Mouse (Mus musculus) heart, adult 2 months (tissue): Measurements from ENCODE around the gene Eps8l2. TPM values are rescaled to one million over a fixed set of nuclear protein-coding genes. Genes with fewer than 3 reads are reported as not detected.

ENCODE experiments used
- DNase-seq, 2 experiments: peaks; one replicate each; pipeline ENCODE4 v3.0.0; 2021
- H3K27ac ChIP-seq: fragments of 200-600 bp; 2 replicates; pipeline ENCODE4 v1.8.1; 2022
- H3K27me3 ChIP-seq: fragments of 200-500 bp; 2 replicates; pipeline ENCODE4 v1.6.1; 2012; ENCODE audit warnings: mild to moderate bottlenecking, low read length, inconsistent platforms, mixed read lengths; ENCODE audit not compliant: control insufficient read depth, insufficient read depth
- H3K36me3 ChIP-seq: fragments of 200-500 bp; 2 replicates; pipeline ENCODE4 v1.6.1; 2012; ENCODE audit warnings: low read length, inconsistent platforms; ENCODE audit not compliant: control insufficient read depth, insufficient read depth
- H3K4me1 ChIP-seq: fragments of 200-500 bp; 2 replicates; pipeline ENCODE4 v1.6.1; 2011; ENCODE audit warnings: low read length; ENCODE audit not compliant: control insufficient read depth, insufficient read depth
- H3K4me3 ChIP-seq: fragments of 200-600 bp; 2 replicates; pipeline ENCODE4 v1.8.1; 2022
- H3K79me2 ChIP-seq: fragments of 200-500 bp; replicated peaks from 2 replicates; pipeline ENCODE4 v1.6.1; 2012; ENCODE audit warnings: mild to moderate bottlenecking, inconsistent platforms, low read length, moderate library complexity, mixed read lengths; ENCODE audit not compliant: control insufficient read depth, insufficient read depth
- H3K9ac ChIP-seq: fragments of 200-500 bp; 2 replicates; pipeline ENCODE4 v1.6.1; 2012; ENCODE audit warnings: low read depth, mild to moderate bottlenecking, control low read depth, inconsistent platforms, low read length, mixed read lengths
- CTCF ChIP-seq: fragments of 200-600 bp; IDR thresholded peaks from 2 replicates; pipeline ENCODE4 v1.8.1; 2022; ENCODE audit warnings: antibody characterized with exemption, mild to moderate bottlenecking, moderate library complexity
- EP300 ChIP-seq: fragments of 200-500 bp; IDR thresholded peaks from 2 replicates; pipeline ENCODE4 v1.6.1; 2011; ENCODE audit warnings: low read depth, low read length, control low read depth; ENCODE audit not compliant: insufficient read depth
- POLR2A ChIP-seq: fragments of 200-500 bp; IDR thresholded peaks from 2 replicates; pipeline ENCODE4 v1.6.1; 2011; ENCODE audit warnings: mild to moderate bottlenecking, low read depth, low read length, control low read depth; ENCODE audit not compliant: insufficient read depth
- whole genome bisulfite sequencing: fragments of 180-500 bp; shearing (Covaris S2); methylation state at CpG from one replicate; pipeline ENCODE4 v1.1.7; 2018; 5-methylcytosine and 5-hydroxymethylcytosine counted together
- intact Hi-C: fragments of 180-260 bp; cut with DNase I; formaldehyde crosslinking; loops from one replicate; pipeline ENCODE4 v1.15.1; 2025
- polyA plus RNA-seq: library from polyadenylated mRNA; depleted of rRNA; stranded (reverse); fragments of >200 nt; gene quantifications from 2 replicates; pipeline ENCODE4 v1.2.3, GENCODE M21; 2012
- total RNA-seq, 2 experiments: library from RNA; stranded (reverse); gene quantifications; 2 replicates each; pipeline ENCODE4 v1.2.3; 2021

The Eps8l2 gene
- total and polyA plus RNA-seq, 3 experiments = 3.8 to 8.9 (median 4.3) TPM

DNA sequence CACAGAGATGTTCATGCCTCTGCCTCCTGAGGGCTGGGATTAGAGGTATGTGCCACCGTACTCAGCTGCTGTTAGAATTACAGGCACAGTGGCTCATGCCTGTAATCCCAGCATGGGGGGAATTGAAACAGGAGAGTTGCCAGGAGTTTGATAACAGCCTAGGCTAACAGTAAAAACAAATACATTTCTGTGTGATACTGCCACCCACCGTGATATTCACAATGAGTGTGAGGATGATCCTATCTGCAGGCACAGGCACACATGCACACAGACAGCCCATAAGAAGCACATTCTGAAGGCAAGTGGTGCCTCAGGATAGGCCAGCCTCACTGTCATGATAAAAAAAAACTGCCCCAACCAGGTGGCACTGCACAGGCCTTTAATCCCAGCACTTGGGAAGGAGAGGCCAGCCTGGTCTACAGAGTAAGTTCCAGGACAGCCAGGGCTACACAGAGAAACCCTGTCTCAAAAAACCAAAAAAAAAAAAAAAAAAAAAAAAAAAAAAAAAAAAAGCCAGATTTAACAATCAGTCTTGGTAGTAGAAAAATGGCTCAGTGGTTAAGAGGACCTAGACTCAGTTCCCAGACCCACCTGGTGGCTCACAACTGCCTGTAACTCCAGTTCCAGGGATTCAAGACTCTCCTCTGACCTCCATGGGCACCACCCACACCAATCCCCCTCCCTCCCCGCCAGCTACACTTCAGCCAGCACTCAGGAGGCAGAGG, 40.6 kb upstream of the Eps8l2 start:
- WGBS = 79% methylated on average over 3 of the region's 3 CpGs
- TF ChIP-seq EP300 (no peak), POLR2A (no peak), CTCF (no peak)
- no peaks in the 10 kb centered on the region for H3K36me3 ChIP-seq
- H3K27me3 ChIP-seq = peaks cover 11% of the 10 kb centered on the region
- no peak for DNase-seq
- peaks cover 4% of the 10 kb centered on the region for H3K4me1 ChIP-seq
- no peaks in the 10 kb centered on the region for H3K79me2 ChIP-seq
- H3K9ac ChIP-seq = no peak overlapping the region
- H3K4me3 ChIP-seq = no peak overlapping the region
- intact Hi-C loops = no loop called here
- H3K27ac ChIP-seq = no peak overlapping the region

DNA sequence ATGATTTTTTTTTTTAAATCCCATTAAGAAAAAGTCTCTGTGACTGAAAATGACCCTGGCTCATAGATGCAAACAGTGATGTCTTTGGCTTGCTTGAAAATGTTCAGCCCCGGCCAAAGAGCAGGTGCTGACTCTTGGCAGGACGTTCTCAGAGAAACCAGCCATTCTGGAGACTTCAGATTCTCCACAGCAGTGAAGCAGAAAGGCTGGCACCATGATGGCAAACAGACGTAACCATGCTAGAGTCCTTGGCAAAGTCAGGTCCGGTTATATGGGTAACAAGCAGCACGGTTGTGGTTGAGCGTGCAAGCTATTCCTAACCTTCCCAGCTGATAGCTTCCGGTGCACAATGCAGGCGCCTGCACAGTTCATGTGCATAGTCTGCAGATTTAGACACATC, 39.5 kb upstream of the Eps8l2 start:
- intact Hi-C loops = no loop called here
- DNase-seq = no peak
- H3K9ac ChIP-seq = no peak overlapping the region
- peaks cover 4% of the 10 kb centered on the region; the same call in 1 of the 2 replicates for H3K27me3 ChIP-seq
- H3K36me3 ChIP-seq = no peaks in the 10 kb centered on the region
- WGBS = 95% methylated on average over 8 of the region's 8 CpGs
- no peaks in the 10 kb centered on the region for H3K79me2 ChIP-seq
- no peak overlapping the region for H3K4me3 ChIP-seq
- H3K4me1 ChIP-seq = peaks cover 2% of the 10 kb centered on the region
- no peak overlapping the region for H3K27ac ChIP-seq
- TF ChIP-seq CTCF (no peak), POLR2A (no peak), EP300 (no peak)

DNA sequence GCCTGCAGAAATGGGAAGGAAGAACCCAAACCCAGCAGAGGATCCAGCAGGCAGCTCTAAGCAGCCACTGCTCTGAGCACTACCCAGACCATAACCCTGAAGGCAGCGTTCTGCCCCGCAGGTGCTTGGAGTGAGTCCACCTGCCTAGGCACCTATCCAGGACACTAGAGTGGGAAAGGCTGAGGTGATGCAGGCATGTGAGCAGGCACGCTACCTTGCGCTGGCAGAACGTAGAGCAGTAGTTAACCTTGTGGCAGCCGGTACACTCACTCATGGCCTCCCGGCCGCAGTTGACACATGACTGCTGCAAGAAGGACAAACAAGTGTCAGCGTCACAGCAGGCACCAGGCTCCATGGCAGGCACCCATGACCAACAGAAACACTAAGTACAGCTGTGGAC, 37.3 kb upstream of the Eps8l2 start:
- TF ChIP-seq CTCF = no peak
- no peak for TF ChIP-seq POLR2A
- TF ChIP-seq EP300 = no peak
- Histone ChIP-seq H3K36me3 (no peaks in the 10 kb centered on the region), H3K4me1 (no peaks in the 10 kb centered on the region)

DNA sequence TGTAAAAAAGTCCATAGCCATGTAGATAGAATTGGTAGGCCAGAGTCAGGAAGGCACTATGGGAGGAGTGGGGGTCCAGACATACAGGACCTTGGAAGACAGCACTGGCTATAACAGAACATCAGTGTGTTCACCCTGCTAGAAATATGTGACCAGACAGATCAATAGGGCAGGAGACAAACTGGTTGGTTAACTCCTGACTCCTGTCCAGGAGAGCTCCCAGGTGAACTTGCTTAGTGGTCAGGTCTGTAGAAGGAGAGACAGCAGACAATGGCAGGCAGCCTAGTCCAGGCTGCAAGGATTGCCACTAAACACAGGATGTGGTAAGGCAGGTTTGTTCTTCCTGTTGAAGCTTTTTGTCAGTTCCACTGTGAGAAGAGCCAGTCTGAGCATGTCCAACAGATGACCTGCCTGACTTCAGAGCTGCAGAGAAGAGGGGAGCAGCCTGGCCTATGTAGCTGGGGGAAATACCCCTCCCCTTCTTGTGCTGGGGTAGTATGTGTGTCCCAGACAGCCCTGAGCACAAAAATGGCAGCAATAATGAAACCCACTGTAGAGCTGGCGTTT, 35.9 kb upstream of the Eps8l2 start:
- intact Hi-C loops = no loop called here
- no peaks in the 10 kb centered on the region for H3K36me3 ChIP-seq
- no peak overlapping the region for H3K4me3 ChIP-seq
- no peaks in the 10 kb centered on the region for H3K4me1 ChIP-seq
- H3K27me3 ChIP-seq = no peaks in the 10 kb centered on the region
- no peaks in the 10 kb centered on the region for H3K79me2 ChIP-seq
- WGBS = 90% methylated on average over 1 of the region's 1 CpGs
- TF ChIP-seq EP300 = no peak
- no peak for TF ChIP-seq CTCF
- TF ChIP-seq POLR2A = no peak
- no peak for DNase-seq
- H3K27ac ChIP-seq = no peak overlapping the region
- no peak overlapping the region for H3K9ac ChIP-seq

More for the DNA sequence above, 37.3 kb upstream of the Eps8l2 start:
- WGBS = 98% methylated on average over 9 of the region's 9 CpGs
- Histone ChIP-seq H3K4me3 (no peak overlapping the region), H3K27ac (no peak overlapping the region), H3K9ac (no peak overlapping the region), H3K79me2 (no peaks in the 10 kb centered on the region), H3K27me3 (no peaks in the 10 kb centered on the region)
- no peak for DNase-seq
- intact Hi-C loops = no loop called here

DNA sequence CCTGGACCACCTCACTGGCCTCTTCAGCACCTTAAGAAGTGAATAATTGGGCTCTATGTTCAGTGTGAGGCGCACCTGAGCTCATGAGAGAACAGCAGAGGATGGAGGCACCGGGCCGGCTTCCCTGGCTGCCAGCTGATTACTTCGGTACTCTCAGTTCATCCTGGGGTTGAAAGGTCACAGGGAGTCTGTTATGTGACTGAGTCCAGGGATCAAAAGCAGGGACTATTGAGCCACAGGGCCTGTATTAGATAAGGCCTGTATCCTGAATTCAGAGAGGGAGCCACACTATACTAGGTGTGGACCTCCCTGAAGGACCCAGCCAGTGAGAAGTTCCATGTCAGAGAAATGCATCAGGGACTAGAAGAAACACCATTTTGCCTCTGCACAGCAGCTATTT, 34.1 kb upstream of the Eps8l2 start:
- Histone ChIP-seq H3K9ac (no peak overlapping the region), H3K36me3 (no peaks in the 10 kb centered on the region), H3K79me2 (no peaks in the 10 kb centered on the region), H3K4me3 (no peak overlapping the region), H3K27me3 (no peaks in the 10 kb centered on the region), H3K27ac (no peak overlapping the region), H3K4me1 (no peaks in the 10 kb centered on the region)
- intact Hi-C loops = no loop called here
- TF ChIP-seq POLR2A = no peak
- no peak for TF ChIP-seq CTCF
- no peak for TF ChIP-seq EP300
- 88% methylated on average over 4 of the region's 4 CpGs for WGBS
- no peak for DNase-seq

DNA sequence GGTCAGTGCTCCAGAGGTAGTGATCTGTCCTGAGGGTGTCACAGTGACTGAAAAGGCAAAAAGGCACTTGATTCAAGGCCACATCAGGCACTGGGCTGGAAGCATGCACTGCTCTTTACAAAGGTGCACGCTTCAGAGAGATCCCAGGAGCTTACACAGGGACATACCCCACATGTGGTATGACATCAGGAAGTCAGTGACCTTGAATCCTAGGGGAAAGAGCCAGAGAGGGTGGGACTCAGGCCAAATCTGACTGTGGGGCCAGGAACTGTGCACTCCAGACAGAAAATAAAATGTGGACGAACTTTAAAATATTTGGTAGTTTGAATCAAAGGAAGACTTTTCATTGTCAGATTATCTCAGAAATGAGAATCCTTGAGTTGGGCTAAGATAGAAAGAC, 24.3 kb upstream of the Eps8l2 start:
- no peaks in the 10 kb centered on the region; the same call in 1 of the 2 replicates for H3K36me3 ChIP-seq
- no peaks in the 10 kb centered on the region for H3K27me3 ChIP-seq
- 79% methylated on average over 2 of the region's 2 CpGs for WGBS
- TF ChIP-seq CTCF (no peak), EP300 (no peak), POLR2A (no peak)
- no peaks in the 10 kb centered on the region for H3K79me2 ChIP-seq
- intact Hi-C loops = no loop called here
- no peak overlapping the region for H3K27ac ChIP-seq
- H3K9ac ChIP-seq = no peak overlapping the region
- DNase-seq = no peak
- H3K4me3 ChIP-seq = no peak overlapping the region
- no peaks in the 10 kb centered on the region for H3K4me1 ChIP-seq
